Mouse (Mus musculus) lung, adult 2 months (tissue): ENCODE measurements around the gene Rad51c.

ENCODE experiments used
- CTCF ChIP-seq: fragments of 200-500 bp; IDR thresholded peaks from 2 replicates; pipeline ENCODE4 v1.5.1; 2011; ENCODE audit warnings: mild to moderate bottlenecking, low read length, control low read depth; ENCODE audit not compliant: insufficient read depth
- POLR2A ChIP-seq: fragments of 200-500 bp; IDR thresholded peaks from 2 replicates; pipeline ENCODE4 v1.6.1; 2011; ENCODE audit warnings: low read depth, mild to moderate bottlenecking, control low read depth, low read length, borderline replicate concordance; ENCODE audit errors: extremely low read depth

DNA sequence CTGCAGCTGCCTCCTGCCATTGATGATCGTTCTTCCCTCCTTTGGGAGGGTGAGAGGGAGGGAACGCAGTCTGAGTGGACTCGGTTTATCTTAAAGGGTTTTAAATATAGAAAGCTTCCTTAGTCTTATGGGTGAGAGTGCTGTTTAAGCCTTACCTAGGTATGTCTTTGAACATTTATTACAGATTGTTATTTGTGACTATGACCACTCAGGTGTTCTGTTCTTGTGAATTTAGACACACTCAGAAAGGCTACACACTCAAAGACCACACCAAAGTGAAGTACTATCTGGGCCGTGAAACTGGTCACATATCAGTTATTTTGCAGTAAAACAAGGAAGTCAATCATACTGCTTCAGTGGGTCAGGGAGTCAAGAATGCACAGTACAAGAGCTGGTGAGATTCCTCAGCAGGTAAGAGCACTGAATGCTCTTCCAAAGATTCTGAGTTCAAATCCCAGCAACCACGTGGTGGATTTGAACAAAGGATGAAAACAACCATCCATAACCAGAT lies 38.7 kb upstream of the Rad51c start:
- no peak for TF ChIP-seq POLR2A
- no peak for TF ChIP-seq CTCF
